Mouse (Mus musculus) left cerebral cortex, postnatal 36 days (tissue): ENCODE measurements around the gene Gm9602. TPM values are rescaled to one million over a fixed set of nuclear protein-coding genes. Genes with fewer than 3 reads are reported as not detected.
"Not testable (repeated sequence)": the region's sequence is repeated elsewhere in the genome, so short reads cannot be mapped to it uniquely, and the experiment has no call there.

ENCODE experiments used
- DNase-seq, 2 experiments: peaks; one replicate each; pipeline ENCODE4 v3.0.0; 2021 to 2022; ENCODE audit warnings: low spot score in 2 of 2, mixed read lengths in 1 of 2
- intact Hi-C: fragments of 180-260 bp; cut with DNase I; formaldehyde crosslinking; loops from one replicate; pipeline ENCODE4 v1.15.1; 2025
- total RNA-seq, 2 experiments: library from RNA; stranded (reverse); gene quantifications; 2 replicates each; pipeline ENCODE4 v1.2.3; 2021

Gene Gm9602
- not detected for total RNA-seq

DNA sequence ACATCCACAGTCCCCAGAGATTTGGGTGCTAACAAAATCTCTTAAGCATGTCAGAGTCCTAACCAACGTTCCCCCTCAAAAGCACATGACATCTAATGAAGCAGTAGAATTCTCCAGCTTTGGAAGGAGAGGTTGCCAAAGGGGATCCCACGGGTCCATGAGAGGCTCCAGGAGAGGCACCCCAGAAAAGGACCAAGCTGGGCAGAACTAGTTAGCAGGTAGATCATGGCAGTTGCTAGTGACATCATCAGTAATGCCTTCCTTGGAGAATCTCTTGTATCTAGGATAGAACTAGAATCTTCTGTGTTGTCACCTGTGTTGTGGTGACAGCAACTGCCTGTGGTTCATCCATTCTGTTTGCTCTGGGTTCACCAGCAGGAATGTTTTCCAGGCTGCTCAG lies at the start of gene Gm9602:
TSS of gene Gm9602 (plus strand) at position 301 of the 400 bp plus-strand sequence.
- DNase-seq, intact Hi-C loops: not testable (repeated sequence)

DNA sequence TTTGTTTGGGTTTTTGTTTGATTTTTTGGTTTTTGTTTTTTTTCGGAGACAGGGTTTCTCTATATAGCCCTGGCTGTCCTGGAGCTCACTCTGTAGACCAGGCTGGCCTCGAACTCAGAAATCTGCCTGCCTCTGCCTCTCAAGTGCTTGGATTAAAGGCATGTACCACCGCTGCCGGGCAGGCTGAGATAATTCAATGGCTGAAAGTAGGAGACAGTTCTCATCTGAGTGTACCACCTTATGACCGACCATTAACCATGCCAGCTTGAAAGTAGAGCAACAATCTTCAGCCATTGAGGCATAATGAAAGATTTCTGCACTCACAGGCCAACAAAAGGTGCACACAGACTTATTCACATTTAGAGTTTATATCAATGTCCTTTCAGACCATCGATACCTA lies 30.3 kb downstream of the Gm9602 start:
- intact Hi-C loops, DNase-seq: not testable (repeated sequence)

DNA sequence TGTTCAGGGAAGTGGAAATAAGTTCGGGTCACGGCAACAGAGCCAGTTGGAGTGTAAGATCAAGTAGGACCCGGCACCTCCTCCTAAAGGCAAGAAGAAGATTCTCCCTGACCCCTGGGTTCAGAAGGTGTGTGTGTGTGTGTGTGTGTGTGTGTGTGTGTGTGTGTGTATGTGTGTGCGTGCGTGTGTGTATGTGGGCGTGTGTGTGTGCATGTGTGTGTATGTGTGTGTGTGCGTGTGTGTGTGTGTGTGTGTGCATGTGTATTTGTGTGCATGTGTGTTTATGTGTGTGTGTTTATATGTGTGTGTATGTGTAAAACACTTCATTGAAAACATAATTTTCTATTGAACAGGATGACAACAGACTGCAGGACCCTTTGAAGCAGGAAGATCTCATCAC lies 45.8 kb downstream of the Gm9602 start:
- DNase-seq, intact Hi-C loops: not testable (repeated sequence)

Other genes with a start within 250 kb of the Gm9602 start
- gene Gm3047, start 220.9 kb upstream of the Gm9602 start, total RNA-seq, result not detected
- gene Gm8159, start 144.0 kb upstream of the Gm9602 start, total RNA-seq, result under 1 TPM; 0.30 to 0.75 TPM
- under 1 TPM in 1 of 2 experiments, not detected in 1; 0.57 TPM for gene Gm3239, start 112.1 kb upstream of the Gm9602 start, total RNA-seq
- not detected for gene Gm7876, start 67.1 kb upstream of the Gm9602 start, total RNA-seq
- under 1 TPM in 1 of 2 experiments, not detected in 1; 0.25 TPM for gene Gm3252, start 49.6 kb upstream of the Gm9602 start, total RNA-seq
- gene Gm3269, start 61.8 kb downstream of the Gm9602 start, total RNA-seq, result not detected
- 1 to 10 TPM; 4.6 to 6.0 TPM for gene Gm3264, start 79.2 kb downstream of the Gm9602 start, total RNA-seq
- gene Gm3278, start 116.1 kb downstream of the Gm9602 start, total RNA-seq, result not detected
- gene Gm8297, start 207.6 kb downstream of the Gm9602 start, total RNA-seq, result not detected
- gene Gm3298, start 239.6 kb downstream of the Gm9602 start, total RNA-seq, result not detected